Mouse (Mus musculus) cerebellum, postnatal 10 days (tissue): ENCODE data around the gene Zfp157.
"Not testable (repeated sequence)": the region's sequence is repeated elsewhere in the genome, so short reads cannot be mapped to it uniquely, and the experiment has no call there.

Experiments used
- DNase-seq, 2 experiments: peaks; one replicate each; pipeline ENCODE4 v3.0.0; 2021; ENCODE audit warnings: mixed read lengths in 2 of 2

The Zfp157 gene

DNA sequence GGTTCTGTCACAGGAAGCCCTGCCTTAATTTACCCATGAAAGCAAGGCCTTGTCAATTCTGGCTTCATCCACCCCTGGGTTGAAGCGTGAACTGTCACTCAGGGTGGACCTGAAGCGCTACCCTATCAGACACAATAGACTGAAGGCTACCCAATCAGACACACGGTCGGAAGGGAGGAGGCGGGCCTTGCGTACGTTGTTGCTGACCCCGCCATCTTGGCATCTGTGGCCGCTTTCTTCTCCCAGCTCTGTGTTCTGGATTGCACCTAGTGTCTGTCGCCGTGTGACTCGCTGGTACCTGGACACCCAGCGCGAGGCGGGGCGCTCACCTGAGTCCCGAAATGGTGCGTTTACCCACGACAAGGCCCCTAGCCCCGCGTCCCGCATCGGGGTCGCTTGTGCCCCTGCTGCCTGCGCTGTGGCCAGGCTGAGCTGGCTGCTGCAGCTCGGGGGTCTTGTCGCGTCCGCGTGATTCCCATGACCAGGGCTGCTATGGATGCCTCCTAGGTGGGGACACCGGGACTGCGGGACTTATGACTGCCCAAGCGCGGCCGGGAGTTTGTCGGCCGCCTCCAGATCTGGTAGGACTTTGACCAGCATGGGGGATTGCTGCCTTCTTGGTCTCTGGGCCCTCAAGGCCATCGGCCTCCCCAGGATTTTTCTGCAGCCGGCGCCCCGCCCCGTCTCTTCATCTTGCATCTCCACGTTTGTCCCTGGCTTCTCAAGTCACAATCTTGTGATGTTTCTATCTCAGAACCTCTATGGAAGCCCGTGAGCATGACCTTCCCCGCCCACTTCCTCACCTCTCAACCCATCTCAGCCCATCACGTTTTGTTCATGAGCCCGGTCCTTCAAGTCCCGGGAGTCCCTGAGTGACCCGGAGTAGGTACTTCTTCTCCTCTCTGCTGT, at the start of gene Zfp157:
Zfp157 (plus strand) TSS at position 183 of the 909 bp plus-strand sequence.
- peak; percentile 95 to 97 for DNase-seq

DNA sequence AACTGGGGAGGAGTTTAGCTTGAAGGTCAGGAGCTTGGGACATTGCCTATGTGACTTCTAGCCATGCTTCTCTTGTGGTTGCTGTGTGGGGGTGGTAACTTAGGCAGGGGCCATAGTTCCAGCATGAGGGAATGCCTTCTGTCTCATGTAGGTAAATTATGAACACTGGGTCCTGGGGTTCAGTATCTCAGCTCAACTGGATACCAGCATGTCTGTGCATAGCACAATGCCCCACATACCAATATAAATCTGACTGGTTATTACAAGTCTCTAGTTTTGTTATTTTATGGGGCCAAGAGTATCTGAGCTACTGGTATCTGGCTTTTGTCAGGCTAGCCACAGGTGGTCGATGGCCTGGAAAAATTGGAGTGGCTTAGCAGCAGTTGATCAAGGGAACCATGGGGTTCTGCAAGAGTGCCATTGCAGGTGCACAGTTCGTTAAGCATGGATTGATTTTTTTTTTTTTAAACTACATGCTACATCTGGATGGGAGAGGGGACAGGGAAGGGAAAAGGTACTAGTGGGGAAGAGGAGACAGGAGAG, 43.4 kb upstream of the Zfp157 start:
- no peak for DNase-seq

DNA sequence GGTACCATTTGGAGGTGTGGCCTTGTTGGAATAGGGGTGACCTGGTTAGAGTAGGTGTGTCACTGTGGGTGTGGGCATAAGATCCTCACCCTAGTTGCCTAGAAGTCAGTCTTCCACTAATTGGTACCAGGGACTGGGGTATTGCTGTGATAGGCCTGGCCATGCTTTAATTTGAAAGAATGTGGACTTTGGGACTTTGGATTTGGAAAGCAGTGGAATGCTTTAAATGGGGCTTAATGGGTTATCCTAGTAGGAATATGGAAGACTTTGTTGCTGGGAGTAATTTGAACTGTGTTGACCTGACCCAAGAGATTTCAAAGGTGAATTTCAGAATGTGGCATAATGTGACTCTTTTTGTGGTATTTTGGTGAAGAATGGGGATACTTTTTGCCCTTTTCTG, 40.8 kb upstream of the Zfp157 start:
- DNase-seq = not testable (repeated sequence)

DNA sequence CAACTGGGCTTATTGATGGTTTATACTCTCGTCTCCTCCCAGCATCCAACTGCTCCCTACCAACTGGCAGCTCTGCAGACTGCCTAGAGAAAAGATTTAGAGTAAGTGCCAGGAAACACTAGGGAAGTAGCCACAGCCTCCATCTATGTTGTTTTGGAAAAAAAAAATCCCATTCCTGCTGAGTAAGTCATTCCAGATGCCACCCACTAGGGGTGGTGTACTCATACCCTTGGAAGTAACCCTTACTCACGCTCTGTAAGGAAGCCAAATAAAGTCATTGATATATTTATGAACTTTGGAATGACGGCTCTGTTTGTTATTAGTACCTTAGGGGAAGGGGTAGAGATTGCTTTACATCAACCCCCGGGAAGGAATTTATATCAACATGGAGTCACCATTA, 17.1 kb downstream of the Zfp157 start:
- no peak for DNase-seq

DNA sequence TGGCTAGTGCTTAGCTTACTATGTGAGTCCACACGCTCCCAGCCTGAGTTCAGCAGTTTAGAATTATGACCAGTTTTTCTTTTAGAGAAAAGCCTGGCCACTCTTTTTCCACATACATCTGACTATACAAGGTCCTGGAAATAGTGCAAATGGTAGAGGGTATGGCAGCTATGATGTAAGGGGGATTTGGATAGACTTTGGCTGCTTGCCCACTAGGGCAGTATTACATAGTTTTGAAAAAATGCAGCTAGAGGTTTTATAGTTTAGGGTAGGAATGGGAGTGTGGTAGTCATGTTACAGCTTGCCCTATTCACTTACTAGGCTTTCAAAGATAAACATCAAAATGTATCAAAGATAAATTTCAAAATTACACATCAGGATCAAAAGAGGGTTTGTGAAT, 17.8 kb downstream of the Zfp157 start:
- no peak for DNase-seq

DNA sequence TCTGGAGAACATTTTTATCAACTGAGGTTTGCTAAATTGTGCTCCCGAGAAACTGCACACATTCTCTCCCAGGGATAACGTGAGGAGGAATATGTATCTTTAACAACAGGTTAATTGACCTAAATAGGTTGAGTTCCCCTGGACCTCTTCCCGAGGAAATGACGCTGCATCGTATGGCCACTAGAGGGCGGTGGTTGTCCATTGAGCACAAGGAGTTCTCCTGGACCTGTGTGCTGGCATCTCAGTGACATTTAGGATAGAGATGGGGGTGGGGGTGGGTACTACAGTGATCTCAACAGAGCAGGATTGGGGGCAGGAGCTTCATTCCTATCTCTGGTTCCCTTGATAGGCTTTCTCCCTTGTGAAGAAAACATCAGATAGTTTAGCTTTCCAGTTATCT, 32.3 kb downstream of the Zfp157 start:
- peak; percentile 77 to 82 for DNase-seq

DNA sequence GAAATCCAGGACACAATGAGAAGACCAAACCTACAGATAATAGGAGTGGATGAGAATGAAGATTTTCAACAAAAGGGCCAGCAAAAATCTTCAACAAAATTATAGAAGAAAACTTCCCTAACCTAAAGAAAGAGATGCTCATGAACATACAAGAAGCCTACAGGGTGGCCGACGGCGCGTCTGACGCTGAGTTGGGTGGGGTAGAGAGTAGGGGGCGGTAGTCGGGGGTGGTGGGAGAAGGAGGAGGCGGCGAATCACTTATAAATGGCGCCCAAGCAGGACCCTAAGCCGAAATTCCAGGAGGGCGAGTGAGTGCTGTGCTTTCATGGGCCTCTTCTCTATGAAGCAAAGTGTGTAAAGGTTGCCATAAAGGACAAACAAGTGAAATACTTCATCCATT, 63.3 kb downstream of the Zfp157 start:
- DNase-seq = not testable (repeated sequence)
